Mouse (Mus musculus): ENCODE data around the gene Mob1a. TPM values are rescaled to one million over a fixed set of nuclear protein-coding genes. Genes with fewer than 3 reads are reported as not detected.

The Mob1a gene
- polyA plus RNA-seq, 1 experiment from 2014 or later: 32.5 TPM

- H3K4me1 ChIP-seq (ENCODE audit: control insufficient read depth, insufficient read depth, low read length): no peaks in the 10 kb centered on the region
- ATAC-seq (ENCODE audit: low FRiP score, low TSS enrichment): no peak
- H3K4me2 ChIP-seq (ENCODE audit: low read length): no peak overlapping the region
- peaks cover 55% of the 10 kb centered on the region for H3K36me3 ChIP-seq (ENCODE audit: control insufficient read depth, insufficient read depth, low read length)
- no peak overlapping the region for H3K4me3 ChIP-seq (replicated peaks; ENCODE audit: low read depth, low read length)
- no peak for DNase-seq
- 92% methylated on average over 10 of the region's 10 CpGs for WGBS
- no peak overlapping the region for H3K27ac ChIP-seq (replicated peaks; ENCODE audit: low read depth, low read length)
- H3K9me3 ChIP-seq (ENCODE audit: control insufficient read depth, low read length): no peaks in the 10 kb centered on the region
- no peak overlapping the region for H3K9ac ChIP-seq (replicated peaks; ENCODE audit: low read length)
- no peaks in the 10 kb centered on the region for H3K27me3 ChIP-seq (ENCODE audit: control insufficient read depth, insufficient read depth, low read length)
These were observed 31.6 kb downstream of the Mob1a start for GRCm38 (mm10) chr6:83357436-83357835.

GRCm38 (mm10) chr6:83361523-83362248 lies 35.9 kb downstream of the Mob1a start:
- no peaks in the 10 kb centered on the region for H3K9me3 ChIP-seq (ENCODE audit: control insufficient read depth, low read length)
- no peak overlapping the region for H3K9ac ChIP-seq (replicated peaks; ENCODE audit: low read length)
- ATAC-seq (ENCODE audit: low FRiP score, low TSS enrichment) (no peak), DNase-seq (no peak)
- no peaks in the 10 kb centered on the region for H3K4me1 ChIP-seq (ENCODE audit: control insufficient read depth, insufficient read depth, low read length)
- no peak overlapping the region for H3K27ac ChIP-seq (replicated peaks; ENCODE audit: low read depth, low read length)
- no peak overlapping the region for H3K4me3 ChIP-seq (replicated peaks; ENCODE audit: low read depth, low read length)
- peaks cover 55% of the 10 kb centered on the region for H3K36me3 ChIP-seq (ENCODE audit: control insufficient read depth, insufficient read depth, low read length)
- no peaks in the 10 kb centered on the region for H3K27me3 ChIP-seq (ENCODE audit: control insufficient read depth, insufficient read depth, low read length)
- H3K4me2 ChIP-seq (ENCODE audit: low read length): no peak overlapping the region
- 92% methylated on average over 11 of the region's 11 CpGs for WGBS

DNA sequence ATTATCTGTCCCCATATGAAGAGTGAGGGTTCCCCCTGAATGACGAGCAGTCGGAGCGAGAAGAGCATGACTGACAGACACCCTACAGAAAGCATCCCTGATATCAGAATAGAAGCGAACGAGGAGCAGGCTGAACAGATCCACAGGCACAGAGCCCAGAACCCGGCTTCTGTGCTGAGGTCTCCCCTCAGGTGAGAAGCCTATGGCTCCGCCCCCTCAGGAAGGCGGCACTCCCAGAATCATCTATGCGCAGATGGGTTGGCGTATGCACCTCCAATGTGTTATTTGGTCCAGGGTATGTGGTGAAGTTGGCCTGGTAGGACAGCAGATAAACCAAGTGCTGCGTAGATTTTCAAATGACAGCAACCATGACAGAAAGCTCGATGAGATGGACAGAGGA lies 37.3 kb downstream of the Mob1a start:
- H3K4me3 ChIP-seq (replicated peaks; ENCODE audit: low read depth, low read length): no peak overlapping the region
- H3K4me2 ChIP-seq (ENCODE audit: low read length): no peak overlapping the region
- H3K27me3 ChIP-seq (ENCODE audit: control insufficient read depth, insufficient read depth, low read length): no peaks in the 10 kb centered on the region
- no peak overlapping the region for H3K9ac ChIP-seq (replicated peaks; ENCODE audit: low read length)
- H3K4me1 ChIP-seq (ENCODE audit: control insufficient read depth, insufficient read depth, low read length): no peaks in the 10 kb centered on the region
- ATAC-seq (ENCODE audit: low FRiP score, low TSS enrichment) (no peak), DNase-seq (no peak)
- 93% methylated on average over 12 of the region's 12 CpGs for whole genome bisulfite sequencing
- H3K27ac ChIP-seq (replicated peaks; ENCODE audit: low read depth, low read length): no peak overlapping the region
- H3K9me3 ChIP-seq (ENCODE audit: control insufficient read depth, low read length): no peaks in the 10 kb centered on the region
- H3K36me3 ChIP-seq (ENCODE audit: control insufficient read depth, insufficient read depth, low read length): peaks cover 64% of the 10 kb centered on the region

DNA sequence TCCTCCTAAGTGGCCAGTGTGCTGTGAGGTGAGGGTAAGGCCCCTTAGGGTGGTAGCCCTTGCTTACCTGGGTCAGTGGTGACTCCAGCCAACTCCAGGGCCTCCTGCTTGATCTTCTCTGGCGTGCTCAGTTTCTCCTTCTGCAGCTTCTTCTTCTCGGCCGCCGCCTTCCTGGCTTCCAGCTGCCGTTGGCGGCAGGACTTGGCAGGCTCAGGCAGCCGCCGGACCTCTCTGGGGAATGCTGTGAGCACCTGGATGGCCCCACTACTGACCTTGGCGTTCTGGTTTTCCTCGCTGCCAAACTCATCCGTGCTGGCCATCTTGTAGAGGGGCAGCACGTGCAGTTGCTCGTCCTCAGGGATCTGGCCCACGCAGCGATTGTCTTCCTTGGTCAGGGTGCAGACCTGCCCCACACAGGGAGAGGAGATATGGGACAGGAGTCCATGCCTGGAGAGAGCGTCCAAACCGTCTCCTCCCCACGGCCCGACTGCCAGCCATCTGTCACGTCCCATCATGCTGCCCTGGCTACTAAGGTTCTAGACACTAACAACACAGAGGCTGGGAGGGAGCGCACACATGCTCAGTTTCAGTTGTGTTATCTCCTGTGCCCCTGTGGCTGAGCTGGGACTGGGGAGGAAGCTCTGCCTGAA lies 44.6 kb downstream of the Mob1a start:
- Histone ChIP-seq H3K4me1 (ENCODE audit: control insufficient read depth, insufficient read depth, low read length) (no peaks in the 10 kb centered on the region), H3K4me2 (ENCODE audit: low read length) (no peak overlapping the region), H3K9me3 (ENCODE audit: control insufficient read depth, low read length) (no peaks in the 10 kb centered on the region), H3K27me3 (ENCODE audit: control insufficient read depth, insufficient read depth, low read length) (no peaks in the 10 kb centered on the region), H3K36me3 (ENCODE audit: control insufficient read depth, insufficient read depth, low read length) (peaks cover 94% of the 10 kb centered on the region), H3K27ac (replicated peaks; ENCODE audit: low read depth, low read length) (no peak overlapping the region), H3K9ac (replicated peaks; ENCODE audit: low read length) (no peak overlapping the region), H3K4me3 (replicated peaks; ENCODE audit: low read depth, low read length) (no peak overlapping the region)
- DNase-seq (no peak), ATAC-seq (ENCODE audit: low FRiP score, low TSS enrichment) (no peak)
- WGBS: 95% methylated on average over 21 of the region's 21 CpGs

DNA sequence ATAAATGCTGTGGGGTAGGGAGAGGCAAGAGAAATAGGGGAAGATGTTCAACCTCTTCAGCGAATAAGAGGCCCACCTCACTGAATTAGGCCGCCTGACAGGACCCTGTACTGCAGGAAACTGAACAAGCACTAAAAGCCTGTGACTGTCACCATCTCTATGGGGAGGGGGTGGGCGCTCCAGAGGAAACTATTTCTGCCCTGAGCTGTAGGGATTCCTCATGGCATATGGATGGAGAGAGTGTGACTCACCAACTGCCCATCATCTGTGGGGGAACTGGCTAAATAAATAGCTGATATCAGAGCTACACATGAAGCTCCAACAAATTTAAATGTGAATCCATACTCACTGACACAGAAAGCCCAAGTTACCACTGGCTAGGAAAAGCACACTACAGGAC lies 45.5 kb downstream of the Mob1a start:
- Histone ChIP-seq H3K4me1 (ENCODE audit: control insufficient read depth, insufficient read depth, low read length) (no peaks in the 10 kb centered on the region), H3K9me3 (ENCODE audit: control insufficient read depth, low read length) (no peaks in the 10 kb centered on the region), H3K4me3 (replicated peaks; ENCODE audit: low read depth, low read length) (no peak overlapping the region), H3K9ac (replicated peaks; ENCODE audit: low read length) (no peak overlapping the region), H3K4me2 (ENCODE audit: low read length) (no peak overlapping the region), H3K36me3 (ENCODE audit: control insufficient read depth, insufficient read depth, low read length) (peaks cover 99% of the 10 kb centered on the region), H3K27me3 (ENCODE audit: control insufficient read depth, insufficient read depth, low read length) (no peaks in the 10 kb centered on the region), H3K27ac (replicated peaks; ENCODE audit: low read depth, low read length) (no peak overlapping the region)
- ATAC-seq (ENCODE audit: low FRiP score, low TSS enrichment) (no peak), DNase-seq (no peak)
- 93% methylated on average over 3 of the region's 3 CpGs for WGBS

GRCm38 (mm10) chr6:83373704-83374300 lies 48.0 kb downstream of the Mob1a start:
- 88% methylated on average over 9 of the region's 9 CpGs for WGBS

DNA sequence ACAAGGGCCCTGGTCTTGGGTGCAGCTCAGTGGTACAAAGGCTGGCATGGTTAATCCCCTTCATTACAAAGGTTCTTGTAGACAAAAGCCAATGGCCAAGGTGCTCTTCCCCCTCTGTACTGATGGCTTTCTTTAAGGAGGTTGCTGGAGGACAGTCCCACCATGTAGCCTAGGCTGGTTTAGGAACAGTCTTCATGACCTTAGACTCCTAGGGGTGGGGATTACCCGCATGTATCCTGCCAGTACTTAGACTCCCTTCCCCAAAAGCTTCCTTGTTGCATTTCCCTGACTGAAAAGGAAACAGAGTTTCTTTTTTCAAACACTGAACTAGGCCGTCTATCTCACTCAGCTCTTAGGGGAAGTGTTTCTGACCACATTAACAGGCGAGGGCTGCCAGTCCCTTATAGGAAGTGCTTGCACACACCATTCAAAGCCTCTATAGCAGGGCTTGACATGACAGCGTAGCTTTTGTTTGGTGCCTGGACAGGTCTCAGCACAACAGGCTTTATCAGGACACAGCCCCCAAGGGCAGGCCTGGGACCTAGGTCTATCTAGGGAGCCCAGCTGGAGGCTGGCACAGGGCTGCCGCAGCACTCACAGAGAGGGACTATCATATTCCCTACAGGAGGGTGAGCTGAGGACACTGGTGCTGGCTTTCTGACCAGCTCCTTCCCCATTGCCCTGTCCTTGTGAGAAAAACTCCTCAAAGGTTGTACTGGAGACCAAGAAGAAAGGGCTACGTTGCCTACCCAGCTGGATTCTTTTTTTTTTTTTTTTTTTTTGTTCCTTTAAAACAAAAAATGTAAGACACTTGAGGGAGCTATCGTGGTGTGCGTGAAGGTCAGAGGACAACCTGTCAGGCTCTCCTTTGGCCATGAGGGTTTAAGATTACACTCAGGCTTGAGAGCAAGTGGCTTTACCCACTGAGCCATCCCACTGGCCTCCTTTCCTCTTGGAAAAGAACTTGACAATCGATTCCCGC lies 56.0 kb downstream of the Mob1a start:
- WGBS: 92% methylated on average over 10 of the region's 10 CpGs
- ATAC-seq (ENCODE audit: low FRiP score, low TSS enrichment): no peak
- H3K9me3 ChIP-seq (ENCODE audit: control insufficient read depth, low read length): no peaks in the 10 kb centered on the region
- H3K27me3 ChIP-seq (ENCODE audit: control insufficient read depth, insufficient read depth, low read length): no peaks in the 10 kb centered on the region
- no peaks in the 10 kb centered on the region for H3K4me1 ChIP-seq (ENCODE audit: control insufficient read depth, insufficient read depth, low read length)
- H3K4me2 ChIP-seq (ENCODE audit: low read length): no peak overlapping the region
- no peak for DNase-seq
- H3K9ac ChIP-seq (replicated peaks; ENCODE audit: low read length): no peak overlapping the region
- H3K27ac ChIP-seq (replicated peaks; ENCODE audit: low read depth, low read length): no peak overlapping the region
- H3K4me3 ChIP-seq (replicated peaks; ENCODE audit: low read depth, low read length): no peak overlapping the region
- H3K36me3 ChIP-seq (ENCODE audit: control insufficient read depth, insufficient read depth, low read length): peaks cover 65% of the 10 kb centered on the region

More at GRCm38 (mm10) chr6:83373704-83374300, 48.0 kb downstream of the Mob1a start:
- no peak for ATAC-seq (ENCODE audit: low FRiP score, low TSS enrichment)
- Histone ChIP-seq H3K27ac (replicated peaks; ENCODE audit: low read depth, low read length) (no peak overlapping the region), H3K4me3 (replicated peaks; ENCODE audit: low read depth, low read length) (no peak overlapping the region), H3K4me1 (ENCODE audit: control insufficient read depth, insufficient read depth, low read length) (no peaks in the 10 kb centered on the region), H3K36me3 (ENCODE audit: control insufficient read depth, insufficient read depth, low read length) (peaks cover 100% of the 10 kb centered on the region), H3K4me2 (ENCODE audit: low read length) (no peak overlapping the region), H3K27me3 (ENCODE audit: control insufficient read depth, insufficient read depth, low read length) (no peaks in the 10 kb centered on the region), H3K9ac (replicated peaks; ENCODE audit: low read length) (no peak overlapping the region), H3K9me3 (ENCODE audit: control insufficient read depth, low read length) (no peaks in the 10 kb centered on the region)
- no peak for DNase-seq

GRCm38 (mm10) chr6:83385569-83386090 lies 59.8 kb downstream of the Mob1a start:
- Histone ChIP-seq H3K9ac (replicated peaks; ENCODE audit: low read length) (no peak overlapping the region), H3K4me1 (ENCODE audit: control insufficient read depth, insufficient read depth, low read length) (no peaks in the 10 kb centered on the region), H3K4me3 (replicated peaks; ENCODE audit: low read depth, low read length) (no peak overlapping the region), H3K27ac (replicated peaks; ENCODE audit: low read depth, low read length) (no peak overlapping the region), H3K9me3 (ENCODE audit: control insufficient read depth, low read length) (no peaks in the 10 kb centered on the region), H3K4me2 (ENCODE audit: low read length) (no peak overlapping the region), H3K27me3 (ENCODE audit: control insufficient read depth, insufficient read depth, low read length) (no peaks in the 10 kb centered on the region), H3K36me3 (ENCODE audit: control insufficient read depth, insufficient read depth, low read length) (peaks cover 31% of the 10 kb centered on the region)
- no peak for DNase-seq
- no peak for ATAC-seq (ENCODE audit: low FRiP score, low TSS enrichment)
- 95% methylated on average over 9 of the region's 9 CpGs for WGBS

Measured in midbrain, embryonic 14.5 days (tissue).